Mouse (Mus musculus) lung, postnatal 10 days (tissue): Measurements from ENCODE around the gene Olfr502.
"Not testable (repeated sequence)": the region's sequence is repeated elsewhere in the genome, so short reads cannot be mapped to it uniquely, and the experiment has no call there.

Experiments used
- DNase-seq: peaks from one replicate; pipeline ENCODE4 v3.0.0; 2021

Olfr502 gene

DNA sequence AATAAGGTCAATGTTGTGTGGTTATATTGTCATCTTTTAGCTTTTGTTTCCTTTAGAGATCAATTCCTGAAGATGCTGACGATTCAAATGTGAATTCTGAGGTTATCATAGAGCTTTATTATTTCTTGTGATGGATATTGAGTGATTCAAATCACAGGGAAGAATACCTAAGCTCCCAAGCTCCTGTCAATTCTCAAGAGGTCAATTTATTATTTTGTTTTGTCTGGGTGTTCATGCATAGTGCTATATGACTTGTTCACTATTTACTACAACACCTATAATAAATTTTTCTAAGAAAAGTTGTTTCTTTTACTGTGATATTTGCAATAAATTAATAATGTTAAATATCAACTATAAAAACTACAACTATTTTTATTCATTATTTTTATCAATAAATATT, at the start of gene Olfr502:
Olfr502 (minus strand) TSS at position 101 of the 400 bp plus-strand sequence.
- DNase-seq: no peak

DNA sequence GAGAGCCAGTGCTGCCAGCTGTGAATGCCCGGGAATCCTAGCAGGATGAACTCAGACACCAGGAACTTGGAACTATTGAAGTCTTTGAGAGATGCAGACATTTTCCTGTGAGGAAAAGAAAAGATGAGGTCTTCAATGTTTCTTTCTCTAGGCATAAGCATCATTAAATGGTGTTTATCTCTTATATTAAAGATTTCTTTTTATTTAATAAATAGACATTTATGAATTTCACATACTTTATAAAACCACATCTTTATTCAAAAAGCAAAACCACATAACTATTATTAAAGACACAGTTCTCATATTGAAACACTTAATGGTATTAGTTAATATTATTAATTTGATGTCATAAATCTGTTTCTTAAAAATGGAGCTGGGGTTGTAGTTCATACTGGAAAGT, 40.8 kb upstream of the Olfr502 start, which contains the start of gene Olfr504:
Olfr504 (minus strand) TSS at position 101 of the 400 bp plus-strand sequence.
- DNase-seq: no peak

- not testable (repeated sequence) for DNase-seq
Measured at GRCm38 (mm10) chr7:108544227-108544626, 19.4 kb upstream of the Olfr502 start, which contains the start of gene Olfr503. Olfr503 (plus strand) TSS chr7:108544527.

DNA sequence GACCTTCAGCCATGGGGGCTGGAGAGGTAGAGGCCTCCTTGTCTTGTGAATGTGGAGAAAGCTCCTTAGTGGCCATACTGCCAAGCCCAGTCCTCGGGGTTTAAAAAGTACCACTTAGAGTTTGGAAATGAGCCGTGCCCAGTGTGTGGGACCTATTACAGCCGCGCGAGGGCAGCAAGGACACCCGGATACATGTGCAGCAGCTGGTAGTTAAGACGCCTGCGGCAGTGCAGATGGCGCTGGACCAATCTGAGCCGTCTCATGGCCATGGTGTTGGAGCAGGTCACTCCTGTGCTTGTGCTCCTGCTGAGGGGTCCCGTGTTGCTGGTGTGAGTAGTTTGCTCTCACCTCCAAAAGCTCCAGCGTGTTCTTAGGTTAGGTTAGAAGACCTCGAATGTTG, 17.6 kb upstream of the Olfr502 start:
- DNase-seq: no peak
